Mouse (Mus musculus) yolk sac, embryonic 10.5 days (tissue): ENCODE measurements at regions not wholly inside any gene's neighbourhood (a gene's known extent, or its start where the extent isn't known, plus 50 kb on each side); places are given as distances from the start of the nearest gene placed in this dataset.
A peak's percentile ranks its signal among the peaks of the same experiment; 100 is the strongest.
"Not testable (repeated sequence)": the region's sequence is repeated elsewhere in the genome, so short reads cannot be mapped to it uniquely, and the experiment has no call there.

Experiments
- DNase-seq: peaks from one replicate; pipeline ENCODE4 v3.0.0-alpha.2; 2017; ENCODE audit warnings: low spot score

- no peak for DNase-seq
These were observed 391.7 kb downstream of the Tcerg1l start for GRCm38 (mm10) chr7:138005806-138006205.

- no peak for DNase-seq
These were observed 390.6 kb downstream of the Tcerg1l start for GRCm38 (mm10) chr7:138006971-138007370.

GRCm38 (mm10) chr7:138008601-138009000 lies 388.9 kb downstream of the Tcerg1l start:
- DNase-seq, result no peak

GRCm38 (mm10) chr7:138024021-138024420 lies 373.5 kb downstream of the Tcerg1l start:
- not testable (repeated sequence) for DNase-seq

- DNase-seq, result peak; percentile 20
These were observed 345.8 kb downstream of the Tcerg1l start for GRCm38 (mm10) chr7:138051696-138052095.

GRCm38 (mm10) chr7:138054756-138055155 lies 342.8 kb downstream of the Tcerg1l start:
- DNase-seq, result no peak

- peak; percentile 11 for DNase-seq
These were observed 336.4 kb downstream of the Tcerg1l start for GRCm38 (mm10) chr7:138061116-138061515.

- no peak for DNase-seq
These were observed 330.6 kb downstream of the Tcerg1l start for GRCm38 (mm10) chr7:138066921-138067320.

GRCm38 (mm10) chr7:138075231-138075630 lies 322.3 kb downstream of the Tcerg1l start:
- no peak for DNase-seq

GRCm38 (mm10) chr7:138083980-138084379 lies 313.6 kb downstream of the Tcerg1l start:
- DNase-seq, result peak; percentile 75

- no peak for DNase-seq
These were observed 289.9 kb downstream of the Tcerg1l start for GRCm38 (mm10) chr7:138107471-138108210.

- no peak for DNase-seq
These were observed 276.0 kb downstream of the Tcerg1l start for GRCm38 (mm10) chr7:138121497-138121896.

GRCm38 (mm10) chr7:138129701-138130100 lies 267.8 kb downstream of the Tcerg1l start:
- no peak for DNase-seq

- no peak for DNase-seq
These were observed 264.1 kb downstream of the Tcerg1l start for GRCm38 (mm10) chr7:138133427-138133826.

- DNase-seq, result no peak
These were observed 259.6 kb downstream of the Tcerg1l start for GRCm38 (mm10) chr7:138137934-138138333.

- no peak for DNase-seq
These were observed 257.8 kb downstream of the Tcerg1l start for GRCm38 (mm10) chr7:138139766-138140165.

GRCm38 (mm10) chr7:138149496-138149895 lies 248.0 kb downstream of the Tcerg1l start:
- DNase-seq, result no peak

GRCm38 (mm10) chr7:138153455-138154167 lies 243.9 kb downstream of the Tcerg1l start:
- DNase-seq, result no peak
